Mouse (Mus musculus): ENCODE results near the gene Csmd2.

- TF ChIP-seq CTCF (conservative IDR thresholded peaks at IDR 0.05; ENCODE audit: insufficient read depth, insufficient read length, low read depth, low read length) (no peak), POLR2A (IDR thresholded peaks at IDR 0.05; ENCODE audit: low read depth, low read length) (no peak)
These were observed 413.9 kb downstream of the Csmd2 start for GRCm38 (mm10) chr4:128401591-128401990.
